Mouse (Mus musculus) urinary bladder, postnatal 10 days (tissue): ENCODE data around the gene Spred2.

Source experiments
- DNase-seq: peaks from one replicate; pipeline ENCODE4 v3.0.0; 2022; ENCODE audit warnings: low spot score

Spred2 gene

DNA sequence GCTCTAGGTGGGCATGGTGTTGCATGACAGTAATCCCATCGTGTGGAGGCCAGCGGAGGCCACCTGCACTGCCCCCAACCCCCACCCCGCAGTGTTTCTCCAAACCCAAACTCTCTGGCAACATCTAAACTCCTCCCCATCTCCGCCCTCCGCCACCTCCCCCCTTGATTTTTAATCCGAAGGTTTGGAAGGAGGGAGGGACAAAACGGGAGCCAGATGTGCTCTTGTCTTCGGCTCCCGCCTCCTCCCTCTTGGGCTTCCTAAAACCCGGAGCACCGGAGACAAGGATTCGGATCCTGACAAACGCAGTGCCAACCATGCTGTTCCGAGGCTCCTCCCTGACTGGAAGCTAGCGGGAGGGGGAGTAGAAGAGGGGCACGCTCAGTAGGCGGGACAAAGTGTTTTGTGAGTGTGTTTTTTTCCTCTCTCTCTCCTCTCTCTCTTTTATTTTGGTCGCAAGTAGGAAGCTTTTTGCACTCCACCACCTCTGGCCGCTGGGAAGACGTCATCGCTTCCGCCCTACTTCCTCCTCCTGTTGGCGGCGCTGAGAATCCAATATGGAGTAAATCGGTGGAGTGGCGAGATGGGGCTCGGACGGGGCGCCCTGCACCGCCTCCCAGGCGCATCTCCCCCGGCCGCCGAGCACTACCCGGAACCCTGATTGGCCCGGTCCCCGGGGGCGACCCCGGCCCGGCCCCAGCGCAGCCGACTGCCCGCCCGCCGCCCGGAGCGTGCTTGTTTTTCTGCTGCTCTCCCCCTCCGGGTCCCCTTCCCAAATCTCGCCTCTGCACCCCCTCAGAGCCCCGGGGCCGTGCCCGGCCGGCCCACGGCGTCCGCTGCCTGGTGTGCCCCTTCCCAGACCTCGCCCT is at the start of gene Spred2:
TSS of gene Spred2 (plus strand) at position 488 of the 869 bp plus-strand sequence.
- peak; percentile 36 for DNase-seq

- DNase-seq = no peak
Observed at GRCm38 (mm10) chr11:19875551-19875950, 48.6 kb upstream of the Spred2 start.

DNA sequence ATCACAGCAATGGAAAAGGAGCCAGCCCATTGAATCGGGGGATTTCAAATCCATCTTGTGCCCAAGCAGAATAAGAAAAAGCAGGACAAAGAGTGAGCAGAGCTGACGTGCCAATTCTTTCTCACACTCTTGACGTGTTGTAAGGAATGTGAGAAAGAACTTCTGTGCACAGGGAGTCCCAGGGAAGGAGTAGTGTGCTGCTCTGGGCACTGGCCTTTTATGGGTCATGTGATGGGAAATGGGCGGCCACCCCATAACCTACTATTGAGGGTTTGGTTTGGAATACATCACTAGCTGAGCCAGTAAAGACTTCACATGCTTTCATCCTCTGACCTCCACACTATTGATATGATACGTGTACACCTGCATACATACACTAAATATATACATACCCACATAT is 48.2 kb upstream of the Spred2 start:
- no peak for DNase-seq

DNA sequence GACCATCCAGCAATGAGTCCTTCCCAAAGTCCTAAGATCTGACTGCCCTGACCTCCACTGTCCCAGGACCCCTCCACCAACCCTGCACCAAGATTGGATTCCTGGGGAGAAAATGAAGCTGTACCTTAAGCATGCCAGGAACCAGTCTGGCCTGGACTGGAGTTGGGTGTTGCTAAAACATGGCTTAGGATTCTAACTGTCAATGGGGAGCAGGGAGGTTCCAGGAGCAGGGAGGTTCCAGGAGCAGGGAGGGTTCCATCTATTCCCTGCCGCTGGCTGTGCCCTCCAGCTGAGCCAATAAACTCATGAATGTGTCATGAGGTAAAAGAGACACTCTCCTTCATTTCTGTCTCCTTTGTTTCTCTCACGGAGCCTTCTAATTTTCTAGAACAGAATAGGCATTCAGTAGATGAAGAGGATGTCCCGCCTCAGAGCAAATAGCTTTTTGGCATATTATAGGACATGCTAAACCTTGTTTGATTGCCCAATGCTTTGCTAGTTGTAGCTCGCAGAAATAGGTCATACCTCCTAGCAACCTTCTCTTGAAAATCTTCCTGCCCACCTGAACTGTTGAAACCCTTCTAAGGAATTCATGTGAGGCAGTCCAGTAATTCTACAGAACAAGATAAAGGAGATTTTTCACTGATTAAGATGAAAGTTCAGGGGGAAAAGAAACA is 46.8 kb upstream of the Spred2 start:
- no peak for DNase-seq

GRCm38 (mm10) chr11:19881342-19881741 is 42.8 kb upstream of the Spred2 start:
- DNase-seq = no peak

DNA sequence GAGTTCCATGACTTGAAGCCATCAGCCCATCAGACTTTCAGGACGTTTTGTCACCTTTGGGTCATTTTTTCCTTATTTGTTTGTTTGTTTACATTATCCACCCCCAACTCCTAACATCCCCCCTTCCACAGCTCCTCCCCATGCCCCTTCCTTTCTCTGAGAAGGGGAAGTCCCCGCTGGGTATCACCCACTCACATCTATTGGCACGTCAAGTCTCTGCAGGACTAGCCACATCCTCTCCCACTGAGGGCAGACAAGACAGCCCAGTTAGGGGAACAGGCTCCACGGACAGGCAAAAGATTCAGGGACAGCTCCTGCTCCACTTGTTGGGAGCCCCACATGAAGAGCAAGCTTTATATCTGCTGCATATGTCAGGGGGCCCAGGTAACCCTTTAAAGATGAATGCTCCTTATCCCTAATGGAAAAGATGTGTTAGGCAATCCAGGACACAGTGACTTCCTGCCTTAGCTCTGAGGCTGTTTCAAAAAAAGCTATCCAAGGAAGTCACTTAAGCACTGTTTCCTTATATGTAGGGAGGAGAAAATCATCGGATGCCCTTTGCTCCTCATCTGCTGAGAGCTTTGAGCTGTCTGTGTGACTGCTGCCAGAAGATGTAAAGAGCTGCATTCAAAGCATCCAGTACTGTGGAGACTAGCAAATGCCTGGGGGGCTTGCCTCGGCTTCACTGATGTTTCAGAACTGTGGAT is 33.3 kb upstream of the Spred2 start:
- DNase-seq = no peak

DNA sequence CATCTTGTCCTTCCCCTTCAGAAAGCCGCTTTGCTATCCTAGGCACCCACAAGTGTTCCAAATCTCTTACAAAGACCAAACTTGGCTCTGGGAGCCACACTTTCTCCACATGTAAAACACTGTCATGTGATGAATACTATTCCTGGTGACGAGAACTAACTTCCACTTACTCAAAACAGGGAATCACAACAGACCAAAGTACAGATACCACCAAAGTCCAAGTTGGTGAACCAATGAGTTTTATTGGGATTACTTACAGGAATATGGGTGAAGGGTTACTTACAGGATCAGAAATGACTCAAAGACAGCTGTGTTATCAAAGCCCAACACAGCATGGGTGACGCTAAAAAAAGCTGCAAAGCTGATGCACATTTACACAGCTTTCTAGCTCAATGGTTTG is 30.9 kb upstream of the Spred2 start:
- no peak for DNase-seq

GRCm38 (mm10) chr11:19899621-19900020 is 24.6 kb upstream of the Spred2 start:
- DNase-seq = no peak

GRCm38 (mm10) chr11:19900712-19901111 is 23.5 kb upstream of the Spred2 start:
- no peak for DNase-seq

DNA sequence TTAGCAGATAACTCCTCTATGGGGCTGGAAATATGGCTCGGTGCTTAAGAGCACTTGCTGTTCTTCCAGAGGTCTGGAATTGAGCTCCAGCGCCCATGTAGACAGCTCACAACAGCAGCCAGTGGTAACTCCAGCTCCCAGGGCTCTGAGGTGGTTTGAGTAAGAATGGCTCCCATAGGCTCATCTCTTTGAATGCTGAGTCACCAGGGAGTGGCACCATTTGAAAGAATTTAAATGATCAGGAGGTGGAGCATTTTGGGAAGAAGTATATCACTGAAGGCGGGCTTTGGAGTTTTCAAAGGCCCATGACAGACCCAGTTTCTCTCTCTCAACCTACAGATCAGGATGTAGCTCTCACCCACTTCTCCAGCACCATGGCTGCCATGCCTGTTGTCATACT is 13.0 kb upstream of the Spred2 start:
- DNase-seq = no peak

DNA sequence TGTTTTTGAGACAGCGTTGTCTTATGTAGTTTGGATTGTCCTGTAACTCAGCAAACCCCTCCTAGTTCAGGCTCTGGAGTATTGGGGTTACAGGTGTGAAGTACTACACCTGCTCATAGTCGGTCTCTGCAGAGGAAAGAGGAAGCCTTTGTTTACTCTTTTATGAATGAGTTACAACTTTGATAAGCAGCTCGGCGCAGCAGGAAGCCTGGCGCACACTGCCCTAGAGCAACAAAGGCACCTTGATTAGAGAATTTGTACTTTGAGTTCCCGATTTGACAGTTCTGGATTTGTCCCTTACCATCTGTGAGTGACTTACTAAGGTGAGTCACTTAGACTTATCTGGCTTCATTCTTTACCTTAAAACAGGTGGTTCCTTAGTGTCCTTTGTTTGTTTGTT is 12.0 kb upstream of the Spred2 start:
- no peak for DNase-seq

- DNase-seq = no peak
Observed at GRCm38 (mm10) chr11:19912661-19913060, 11.5 kb upstream of the Spred2 start.

- no peak for DNase-seq
Observed at GRCm38 (mm10) chr11:19913761-19914160, 10.4 kb upstream of the Spred2 start.

GRCm38 (mm10) chr11:19917381-19918245 is 6.6 kb upstream of the Spred2 start:
- no peak for DNase-seq

GRCm38 (mm10) chr11:19918246-19918540 is 6.0 kb upstream of the Spred2 start:
- DNase-seq = no peak

GRCm38 (mm10) chr11:19919460-19919784 is 4.8 kb upstream of the Spred2 start:
- DNase-seq = no peak

DNA sequence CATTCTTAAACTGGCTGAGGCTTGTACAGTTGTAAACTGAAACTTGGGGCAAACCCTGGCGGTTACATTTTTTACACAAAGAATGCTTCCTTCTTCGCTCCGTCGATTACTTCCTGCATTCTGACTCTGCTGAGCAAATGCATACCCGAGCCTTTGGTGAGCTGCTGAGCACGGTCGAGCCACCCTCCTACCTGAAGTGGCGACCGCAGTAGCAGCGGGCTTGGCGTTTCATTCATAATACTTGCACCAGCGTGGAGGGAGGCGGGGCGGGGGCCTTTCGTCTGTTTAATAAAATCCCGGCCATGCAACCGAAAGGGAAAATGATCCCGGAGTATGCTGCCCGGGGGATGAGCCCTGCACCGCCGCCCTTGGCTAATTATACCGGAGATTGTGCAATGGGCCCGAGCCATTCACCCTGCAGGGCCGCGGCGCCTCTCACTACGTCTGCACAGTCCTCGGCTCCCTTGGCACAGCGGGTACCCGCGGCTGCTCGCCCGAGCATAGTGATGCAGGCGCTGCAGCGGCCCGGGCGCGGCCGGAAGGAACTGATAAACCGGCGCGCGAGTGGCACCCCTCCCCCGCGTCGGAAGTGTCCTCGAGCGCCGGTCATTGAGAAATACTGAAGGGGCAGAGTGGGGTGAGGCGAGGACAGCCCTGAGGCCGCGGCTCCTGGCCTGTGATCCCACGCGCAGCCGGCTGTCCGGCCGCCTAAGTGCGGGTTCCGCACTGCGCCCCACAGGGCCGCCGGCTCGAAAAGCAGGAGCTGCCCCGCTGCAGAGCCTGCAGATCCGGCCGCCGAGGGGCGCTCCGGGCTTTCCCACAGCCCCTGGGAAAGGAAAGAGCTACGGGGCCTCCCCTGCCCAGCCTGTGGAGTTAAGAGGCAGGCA is 4.1 kb upstream of the Spred2 start:
- peak; percentile 46 for DNase-seq

DNA sequence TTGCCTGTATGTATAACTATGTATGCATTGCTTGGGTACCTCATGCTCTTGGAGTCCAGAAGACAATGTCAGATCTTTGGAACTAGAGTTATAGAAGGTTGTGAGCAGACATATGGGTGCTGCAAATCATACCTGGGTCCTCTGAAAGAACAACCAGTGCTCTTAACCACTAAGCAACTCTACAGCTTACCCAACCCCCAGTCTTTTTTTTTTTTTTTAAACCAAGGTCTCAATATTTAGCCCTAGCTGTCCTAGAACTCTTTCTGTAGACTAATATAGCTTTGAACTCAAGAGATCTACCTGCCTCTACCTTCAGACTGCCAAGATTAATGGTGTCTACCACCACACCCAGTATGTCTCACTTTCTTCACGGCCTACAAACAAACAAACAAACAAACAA is 2.5 kb upstream of the Spred2 start:
- DNase-seq = no peak

GRCm38 (mm10) chr11:19922208-19922607 is 2.0 kb upstream of the Spred2 start:
- DNase-seq = no peak

- DNase-seq = no peak
Observed at GRCm38 (mm10) chr11:19924757-19925148, 578 bp downstream of the Spred2 start.
